Mouse (Mus musculus) MEL (cell line): ENCODE measurements at regions not wholly inside any gene's neighbourhood (a gene's known extent, or its start where the extent isn't known, plus 50 kb on each side); places are given as distances from the start of the nearest gene placed in this dataset.

Experiments used
- DNase-seq: peaks from one replicate; pipeline ENCODE4 v3.0.0; 2011; ENCODE audit warnings: low read depth, low spot score
- H3K27ac ChIP-seq: 2 replicates; pipeline ENCODE4 v1.5.1; 2012; ENCODE audit warnings: low read depth, mild to moderate bottlenecking, control low read depth, low read length, moderate library complexity; ENCODE audit not compliant: control insufficient read depth
- H3K27me3 ChIP-seq, 2 experiments: fragments of 150-350 bp in 1 of 2; sonication (generic) in 1 of 2; 2 replicates each; pipeline ENCODE4 v1.6.1; 2012; ENCODE audit warnings: low read length in 2 of 2, mild to moderate bottlenecking in 2 of 2, improper control_type of control experiment in 1 of 2, moderate library complexity in 1 of 2; ENCODE audit not compliant: insufficient read depth in 2 of 2, control insufficient read depth in 1 of 2
- H3K36me3 ChIP-seq, 2 experiments: 2 replicates each; pipeline ENCODE4 v1.6.1; 2012 to 2014; ENCODE audit warnings: low read length in 2 of 2, improper control_type of control experiment in 1 of 2, inconsistent platforms in 1 of 2, mild to moderate bottlenecking in 1 of 2; ENCODE audit not compliant: insufficient read depth in 2 of 2, control insufficient read depth in 1 of 2
- H3K4me1 ChIP-seq, 2 experiments: fragments of 150-350 bp in 1 of 2; sonication (generic) in 1 of 2; 2 replicates each; pipeline ENCODE4 v1.6.1; 2012; ENCODE audit warnings: low read length in 2 of 2, improper control_type of control experiment in 1 of 2, mild to moderate bottlenecking in 1 of 2; ENCODE audit not compliant: insufficient read depth in 2 of 2, control insufficient read depth in 1 of 2
- H3K4me3 ChIP-seq, 2 experiments: fragments of 150-350 bp in 1 of 2; sonication (generic) in 1 of 2; 2 replicates each; pipeline ENCODE4 v1.5.1; 2012; ENCODE audit warnings: low read depth in 2 of 2, low read length in 2 of 2, mild to moderate bottlenecking in 2 of 2, moderate library complexity in 2 of 2, control low read depth in 1 of 2, improper control_type of control experiment in 1 of 2; ENCODE audit not compliant: control insufficient read depth in 1 of 2, insufficient read depth in 1 of 2
- H3K79me2 ChIP-seq: 2 replicates; pipeline ENCODE4 v1.6.1; 2012; ENCODE audit warnings: mild to moderate bottlenecking, low read length, moderate library complexity; ENCODE audit not compliant: control insufficient read depth, poor library complexity, insufficient read depth
- H3K9ac ChIP-seq: 2 replicates; pipeline ENCODE4 v1.6.1; 2012; ENCODE audit warnings: low read depth, mild to moderate bottlenecking, control low read depth, low read length, moderate library complexity; ENCODE audit not compliant: control insufficient read depth, poor library complexity, severe bottlenecking
- H3K9me3 ChIP-seq: fragments of 150-350 bp; sonication (generic); replicated peaks from 2 replicates; pipeline ENCODE4 v1.6.1; 2012; ENCODE audit warnings: mild to moderate bottlenecking, low read length, improper control_type of control experiment, moderate library complexity; ENCODE audit not compliant: insufficient read depth
- CHD1 ChIP-seq: IDR thresholded peaks from 2 replicates; pipeline ENCODE4 v1.6.1; 2012; ENCODE audit warnings: low read depth, mild to moderate bottlenecking, inconsistent platforms, low read length, improper control_type of control experiment
- CHD2 ChIP-seq: IDR thresholded peaks from 2 replicates; pipeline ENCODE4 v1.6.1; 2011; ENCODE audit warnings: low read length, improper control_type of control experiment
- ELF1 ChIP-seq: IDR thresholded peaks from 2 replicates; pipeline ENCODE4 v1.6.1; 2014; ENCODE audit warnings: low read depth, mild to moderate bottlenecking, inconsistent platforms, low read length, improper control_type of control experiment, moderate library complexity
- EP300 ChIP-seq, 2 experiments: IDR thresholded peaks; 2 replicates each; pipeline ENCODE4 v1.6.1; 2011; ENCODE audit warnings: improper control_type of control experiment in 2 of 2, low read length in 2 of 2, low read depth in 1 of 2, mild to moderate bottlenecking in 1 of 2
- GATA1 ChIP-seq: IDR thresholded peaks from 2 replicates; pipeline ENCODE4 v1.6.1; 2011; ENCODE audit warnings: low read depth, low read length, improper control_type of control experiment
- HCFC1 ChIP-seq: IDR thresholded peaks from 2 replicates; pipeline ENCODE4 v1.6.1; 2012; ENCODE audit warnings: low read depth, mild to moderate bottlenecking, inconsistent platforms, low read length, improper control_type of control experiment, moderate library complexity
- KAT2A ChIP-seq: conservative IDR thresholded peaks from 2 replicates; pipeline ENCODE4 v1.6.1; 2012; ENCODE audit warnings: low read depth, low read length, improper control_type of control experiment, inconsistent platforms
- MAX ChIP-seq: IDR thresholded peaks from 2 replicates; pipeline ENCODE4 v1.6.1; 2011; ENCODE audit warnings: low read length, improper control_type of control experiment
- MAZ ChIP-seq: IDR thresholded peaks from 2 replicates; pipeline ENCODE4 v1.6.1; 2012; ENCODE audit warnings: low read depth, mild to moderate bottlenecking, inconsistent platforms, low read length, improper control_type of control experiment
- MYC ChIP-seq: IDR thresholded peaks from 2 replicates; pipeline ENCODE4 v1.6.1; 2011; ENCODE audit warnings: low read depth, mild to moderate bottlenecking, low read length, improper control_type of control experiment, moderate library complexity
- NELFE ChIP-seq: IDR thresholded peaks from 2 replicates; pipeline ENCODE4 v1.6.1; 2011; ENCODE audit warnings: low read depth, low read length, improper control_type of control experiment
- POLR2A ChIP-seq, 2 experiments: IDR thresholded peaks; 2 replicates each; pipeline ENCODE4 v1.6.1; 2011 to 2012; ENCODE audit warnings: low read length in 2 of 2, mild to moderate bottlenecking in 2 of 2, control low read depth in 1 of 2, improper control_type of control experiment in 1 of 2, low read depth in 1 of 2, moderate library complexity in 1 of 2; ENCODE audit not compliant: control insufficient read depth in 1 of 2, insufficient read depth in 1 of 2, poor library complexity in 1 of 2
- POLR2AphosphoS2 ChIP-seq: IDR thresholded peaks from 2 replicates; pipeline ENCODE4 v1.6.1; 2011; ENCODE audit warnings: low read length, improper control_type of control experiment
- POLR2AphosphoS5 ChIP-seq: IDR thresholded peaks from 2 replicates; pipeline ENCODE4 v1.6.1; 2012; ENCODE audit warnings: low read depth, borderline replicate concordance, mild to moderate bottlenecking, inconsistent platforms, low read length, moderate library complexity, mixed read lengths
- RAD21 ChIP-seq: IDR thresholded peaks from 2 replicates; pipeline ENCODE4 v1.6.1; 2011; ENCODE audit warnings: mild to moderate bottlenecking, low read depth, low read length, improper control_type of control experiment
- RCOR1 ChIP-seq: IDR thresholded peaks from 2 replicates; pipeline ENCODE4 v1.6.1; 2012; ENCODE audit warnings: low read depth, mild to moderate bottlenecking, inconsistent platforms, low read length, improper control_type of control experiment
- SIN3A ChIP-seq: IDR thresholded peaks from 2 replicates; pipeline ENCODE4 v1.6.1; 2012; ENCODE audit warnings: low read length, improper control_type of control experiment, inconsistent platforms
- TAL1 ChIP-seq: IDR thresholded peaks from 2 replicates; pipeline ENCODE4 v1.6.1; 2012; ENCODE audit warnings: mild to moderate bottlenecking, inconsistent platforms, low read length, moderate library complexity, mixed read lengths
- TBP ChIP-seq: IDR thresholded peaks from 2 replicates; pipeline ENCODE4 v1.8.0; 2011; ENCODE audit warnings: low read depth, low read length, improper control_type of control experiment
- TCF12 ChIP-seq: IDR thresholded peaks from 2 replicates; pipeline ENCODE4 v1.6.1; 2014; ENCODE audit warnings: low read depth, mild to moderate bottlenecking, inconsistent platforms, low read length, improper control_type of control experiment, moderate library complexity
- USF1 ChIP-seq: IDR thresholded peaks from 2 replicates; pipeline ENCODE4 v1.6.1; 2014; ENCODE audit warnings: low read depth, mild to moderate bottlenecking, inconsistent platforms, low read length, improper control_type of control experiment, moderate library complexity
- ZC3H11A ChIP-seq: IDR thresholded peaks from 2 replicates; pipeline ENCODE4 v1.6.1; 2012; ENCODE audit warnings: low read depth, mild to moderate bottlenecking, inconsistent platforms, low read length, improper control_type of control experiment

DNA sequence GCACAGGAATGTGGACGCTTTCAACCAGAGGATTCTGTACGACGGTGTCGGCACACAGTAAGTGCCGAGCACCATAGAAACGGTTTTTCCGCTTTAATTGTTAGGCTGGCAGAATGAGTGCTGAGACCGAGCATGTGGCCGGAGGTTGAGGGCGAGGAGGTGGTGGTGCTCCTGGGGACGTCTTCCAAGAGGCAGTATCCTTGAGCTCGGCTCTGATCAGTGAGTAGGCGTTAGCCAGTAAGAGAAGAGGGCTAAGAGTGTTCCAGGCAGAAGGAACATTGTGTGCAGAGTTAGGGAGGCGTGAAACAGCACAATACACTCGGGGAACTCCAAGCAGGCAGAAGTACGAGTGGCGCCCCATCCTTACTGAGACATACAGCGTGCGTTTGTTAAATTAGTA lies 113.5 kb upstream of the Mkln1 start:
- DNase-seq, result peak; percentile 74
- Histone ChIP-seq H3K4me1 (peaks cover 0 to 10% of the 10 kb centered on the region in 2 experiments; a peak in 2 of 4 replicates), H3K9ac (peak overlapping the region; percentile 57), H3K36me3 (peaks cover 0 to 8% of the 10 kb centered on the region in 2 experiments; a peak in 2 of 4 replicates), H3K9me3 (no peaks in the 10 kb centered on the region), H3K27ac (peak overlapping the region; percentile 66), H3K4me3 (peak overlapping the region; percentile 47 to 67), H3K27me3 (no peaks in the 10 kb centered on the region), H3K79me2 (no peaks in the 10 kb centered on the region; the same call in 1 of the 2 replicates)
- TF ChIP-seq NELFE, result 0 out of 2 replicates have a peak, but pooled peaks have one; percentile 6
- 0 out of 2 replicates have a peak, but pooled peaks have one; percentile 4 for TF ChIP-seq HCFC1
- TF ChIP-seq TAL1, result no peak

DNA sequence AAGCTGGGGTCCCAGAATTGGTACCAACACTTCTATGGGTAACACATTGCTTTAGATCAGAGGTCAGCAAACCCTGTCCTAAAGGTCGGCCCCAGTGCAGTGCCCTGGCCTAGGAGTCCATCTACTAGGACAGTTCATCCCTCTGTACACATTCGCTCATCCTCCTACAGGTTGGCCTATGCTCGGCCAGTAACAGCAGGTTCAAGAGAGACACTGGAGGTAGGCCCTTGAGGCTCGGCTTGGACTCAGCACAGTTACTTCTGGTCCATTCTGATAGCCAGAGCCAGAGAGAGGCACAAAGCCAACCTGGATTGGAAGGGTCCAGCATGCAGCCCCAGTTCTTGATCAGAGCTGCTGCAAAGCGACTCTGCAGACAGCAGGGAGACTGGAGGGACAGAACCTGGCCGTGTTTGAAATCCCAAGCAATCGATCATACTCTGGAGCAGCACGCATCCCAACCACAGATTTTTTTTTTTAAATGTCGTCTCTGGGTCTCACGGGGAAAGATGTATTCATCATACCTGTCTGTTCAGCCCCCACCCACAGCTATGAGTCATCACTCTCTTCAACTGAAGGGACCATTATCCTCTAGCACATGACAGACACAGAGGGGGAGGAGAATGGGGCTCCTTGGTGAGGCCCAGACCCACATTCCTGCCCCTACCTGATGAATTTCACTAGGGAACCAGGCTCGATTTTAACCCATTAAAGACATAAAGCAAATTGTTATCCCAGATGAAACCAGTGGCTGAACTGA lies 112.4 kb upstream of the Mkln1 start:
- H3K9ac ChIP-seq, result no peak overlapping the region
- H3K36me3 ChIP-seq, result peaks cover 0 to 8% of the 10 kb centered on the region in 2 experiments; a peak in 2 of 4 replicates
- H3K27me3 ChIP-seq, result no peaks in the 10 kb centered on the region
- no peak overlapping the region for H3K27ac ChIP-seq
- H3K4me3 ChIP-seq, result no peak overlapping the region
- H3K79me2 ChIP-seq, result no peaks in the 10 kb centered on the region; the same call in 1 of the 2 replicates
- no peaks in the 10 kb centered on the region for H3K9me3 ChIP-seq
- DNase-seq, result no peak
- no peak for TF ChIP-seq POLR2AphosphoS2
- no peak for TF ChIP-seq CHD2
- TF ChIP-seq GATA1, result no peak
- no peak for TF ChIP-seq NELFE
- TF ChIP-seq RAD21, result no peak
- TF ChIP-seq, all 39 proteins: peak for 0
- peaks cover 0 to 10% of the 10 kb centered on the region in 2 experiments; a peak in 2 of 4 replicates for H3K4me1 ChIP-seq

- no peak overlapping the region for H3K4me3 ChIP-seq
Observed at GRCm38 (mm10) chr6:31287176-31287575, 111.4 kb upstream of the Mkln1 start.

More at GRCm38 (mm10) chr6:31287176-31287575, 111.4 kb upstream of the Mkln1 start:
- H3K27me3 ChIP-seq, result no peaks in the 10 kb centered on the region
- H3K27ac ChIP-seq, result no peak overlapping the region
- no peak overlapping the region for H3K9ac ChIP-seq
- TF ChIP-seq TBP (no peak), MAX (no peak), CHD1 (no peak), POLR2AphosphoS2 (no peak), NELFE (no peak), TAL1 (no peak), POLR2A (IDR thresholded peaks at IDR 0.05; ENCODE audit: control insufficient read depth in 1 of 2, insufficient read depth in 1 of 2, low read depth in 1 of 2, low read length in 2 of 2, poor library complexity in 1 of 2) (no peak), POLR2AphosphoS5 (no peak), EP300 (IDR thresholded peaks at IDR 0.05; ENCODE audit: low read depth in 1 of 2, low read length in 2 of 2) (no peak), TCF12 (no peak), HCFC1 (no peak), ZC3H11A (no peak), KAT2A (no peak), RCOR1 (no peak), RAD21 (no peak), ELF1 (no peak), MAZ (no peak), SIN3A (no peak), MYC (no peak), USF1 (no peak)
- H3K4me1 ChIP-seq, result peaks cover 0 to 10% of the 10 kb centered on the region in 2 experiments; a peak in 2 of 4 replicates
- H3K9me3 ChIP-seq, result no peaks in the 10 kb centered on the region
- H3K79me2 ChIP-seq, result no peaks in the 10 kb centered on the region; the same call in 1 of the 2 replicates
- DNase-seq, result no peak
- H3K36me3 ChIP-seq, result peaks cover 0 to 8% of the 10 kb centered on the region in 2 experiments; a peak in 2 of 4 replicates
